Mouse (Mus musculus) bone marrow macrophage, adult 2 months (primary cell): ENCODE measurements around the gene Plppr2.

ENCODE experiments used
- CTCF ChIP-seq: IDR thresholded peaks from 2 replicates; pipeline ENCODE4 v1.5.1; 2012; ENCODE audit warnings: low read depth, mild to moderate bottlenecking, low read length, moderate library complexity
- POLR2A ChIP-seq: IDR thresholded peaks from 2 replicates; pipeline ENCODE4 v1.6.1; 2012; ENCODE audit warnings: mild to moderate bottlenecking, low read depth, low read length, borderline replicate concordance

GRCm38 (mm10) chr9:21977972-21978371 is 41.1 kb downstream of the Plppr2 start:
- peak; percentile 62 for TF ChIP-seq CTCF
- TF ChIP-seq POLR2A, result no peak
